Mouse (Mus musculus) heart, postnatal 0 days (tissue): ENCODE data around the gene Met. TPM values are rescaled to one million over a fixed set of nuclear protein-coding genes. Genes with fewer than 3 reads are reported as not detected.

Experiments used
- ATAC-seq: fragments of 200-750 bp; cut with Nextera tagmentation; 2 replicates; pipeline ENCODE4 v1.8.0; 2017; ENCODE audit warnings: low read depth, moderate number of reproducible peaks, moderate library complexity; ENCODE audit not compliant: insufficient read depth
- DNase-seq: peaks from one replicate; pipeline ENCODE4 v3.0.0-alpha.2; 2016; ENCODE audit warnings: low spot score
- H3K27ac ChIP-seq: fragments of 300-500 bp; sonication (generic); 2 replicates; pipeline ENCODE4 v1.5.1; 2014; ENCODE audit warnings: low read depth, mild to moderate bottlenecking
- H3K27me3 ChIP-seq: fragments of 300-500 bp; sonication (generic); 2 replicates; pipeline ENCODE4 v1.6.1; 2014; ENCODE audit warnings: low read length, mixed read lengths; ENCODE audit not compliant: control insufficient read depth, insufficient read depth
- H3K36me3 ChIP-seq: fragments of 300-500 bp; sonication (generic); replicated peaks from 2 replicates; pipeline ENCODE4 v1.6.1; 2014; ENCODE audit warnings: low read length, mixed read lengths; ENCODE audit not compliant: control insufficient read depth, insufficient read depth
- H3K4me1 ChIP-seq: fragments of 300-500 bp; sonication (generic); 2 replicates; pipeline ENCODE4 v1.6.1; 2014; ENCODE audit warnings: antibody characterized with exemption; ENCODE audit not compliant: control insufficient read depth, insufficient read depth
- H3K4me2 ChIP-seq: fragments of 300-500 bp; sonication (generic); 2 replicates; pipeline ENCODE4 v1.6.1; 2014; ENCODE audit warnings: low read depth, mild to moderate bottlenecking, low read length, moderate library complexity
- H3K4me3 ChIP-seq: fragments of 300-500 bp; sonication (generic); 2 replicates; pipeline ENCODE4 v1.5.1; 2014; ENCODE audit warnings: low read depth, low read length
- H3K9ac ChIP-seq: fragments of 300-500 bp; sonication (generic); replicated peaks from 2 replicates; pipeline ENCODE4 v1.6.1; 2014; ENCODE audit warnings: low read depth, low read length, mixed read lengths
- H3K9me3 ChIP-seq: fragments of 300-500 bp; sonication (generic); replicated peaks from 2 replicates; pipeline ENCODE4 v1.6.1; 2016; ENCODE audit warnings: low read length; ENCODE audit not compliant: control insufficient read depth
- CTCF ChIP-seq: IDR thresholded peaks from 2 replicates; pipeline ENCODE4 v1.5.1; 2016; ENCODE audit warnings: antibody characterized with exemption, control low read depth, low read depth
- EP300 ChIP-seq: IDR thresholded peaks from 2 replicates; pipeline ENCODE4 v1.6.1; 2016; ENCODE audit warnings: antibody characterized with exemption, low read depth
- WGBS: fragments of 180-500 bp; shearing (Covaris S2); extraction: QIAGEN DNeasy Blood & Tissue Kit; methylation state at CpG from one replicate; pipeline ENCODE4 v1.1.7; 2014; 5-methylcytosine and 5-hydroxymethylcytosine counted together
- polyA plus RNA-seq: library from polyadenylated mRNA; unstranded; fragments of >200 nt; fragmentation: Nextera tagmentation; extraction: Ambion mirVana; gene quantifications from 2 replicates; pipeline ENCODE4 v1.2.1, GENCODE M21; 2015
- total RNA-seq: library from RNA; depleted of rRNA; stranded (reverse); fragments of >200 nt; gene quantifications from 2 replicates; pipeline ENCODE4 v1.2.3, GENCODE M21; 2014; ENCODE audit warnings: low replicate concordance

Gene Met
- total and polyA plus RNA-seq, 2 experiments from 2014 or later = 0.61 to 2.7 TPM

DNA sequence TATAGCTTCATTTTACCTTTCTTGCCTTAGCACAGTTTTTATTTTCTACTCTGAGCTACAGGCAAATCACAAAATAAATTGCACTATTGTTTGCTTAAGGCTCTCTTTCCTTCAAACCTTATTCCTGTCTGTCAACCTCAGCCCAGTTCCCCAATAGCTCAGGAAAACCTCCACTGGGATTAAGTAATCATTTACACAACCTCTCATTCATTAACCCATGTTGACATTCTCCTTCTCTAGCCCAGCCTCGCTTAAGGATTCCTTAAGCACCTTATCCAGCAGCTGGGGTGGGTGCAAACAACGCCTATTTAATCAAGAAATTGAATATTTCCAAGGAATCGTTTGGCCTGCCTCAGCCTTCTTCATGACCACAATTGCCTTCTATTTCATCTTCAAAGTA is 40.1 kb downstream of the Met start:
- ATAC-seq (no peak), DNase-seq (no peak)
- H3K4me1 ChIP-seq = no peaks in the 10 kb centered on the region
- H3K4me3 ChIP-seq = no peak overlapping the region
- H3K9me3 ChIP-seq = no peaks in the 10 kb centered on the region
- no peaks in the 10 kb centered on the region for H3K36me3 ChIP-seq
- H3K27ac ChIP-seq = no peak overlapping the region
- TF ChIP-seq EP300 = no peak
- no peak for TF ChIP-seq CTCF
- no peak overlapping the region for H3K9ac ChIP-seq
- WGBS = 72% methylated on average over 3 of the region's 3 CpGs
- H3K4me2 ChIP-seq = no peak overlapping the region
- no peaks in the 10 kb centered on the region for H3K27me3 ChIP-seq

GRCm38 (mm10) chr6:17505530-17505929 is 41.9 kb downstream of the Met start:
- Histone ChIP-seq H3K4me3 (no peak overlapping the region), H3K9me3 (no peaks in the 10 kb centered on the region), H3K4me2 (no peak overlapping the region), H3K9ac (no peak overlapping the region), H3K27me3 (no peaks in the 10 kb centered on the region), H3K36me3 (no peaks in the 10 kb centered on the region), H3K4me1 (no peaks in the 10 kb centered on the region), H3K27ac (no peak overlapping the region)
- TF ChIP-seq CTCF = no peak
- no peak for TF ChIP-seq EP300
- no peak for ATAC-seq
- 68% methylated on average over 3 of the region's 3 CpGs for WGBS
- DNase-seq = no peak

- H3K36me3 ChIP-seq = no peaks in the 10 kb centered on the region
- H3K9me3 ChIP-seq = no peaks in the 10 kb centered on the region
- no peak overlapping the region for H3K27ac ChIP-seq
- no peak for DNase-seq
- no peak overlapping the region for H3K4me3 ChIP-seq
- H3K9ac ChIP-seq = no peak overlapping the region
- no peak for TF ChIP-seq EP300
- TF ChIP-seq CTCF = no peak
- ATAC-seq = no peak
- H3K27me3 ChIP-seq = no peaks in the 10 kb centered on the region
- no peaks in the 10 kb centered on the region for H3K4me1 ChIP-seq
- 86% methylated on average over 2 of the region's 2 CpGs for WGBS
- no peak overlapping the region for H3K4me2 ChIP-seq
Measured at GRCm38 (mm10) chr6:17506831-17507230, 43.2 kb downstream of the Met start.

- H3K4me1 ChIP-seq = no peaks in the 10 kb centered on the region
- no peaks in the 10 kb centered on the region for H3K9me3 ChIP-seq
- no peak overlapping the region for H3K4me2 ChIP-seq
- no peak overlapping the region for H3K4me3 ChIP-seq
- H3K27me3 ChIP-seq = no peaks in the 10 kb centered on the region
- no peaks in the 10 kb centered on the region for H3K36me3 ChIP-seq
- ATAC-seq (no peak), DNase-seq (no peak)
- H3K9ac ChIP-seq = no peak overlapping the region
- H3K27ac ChIP-seq = no peak overlapping the region
- no peak for TF ChIP-seq CTCF
- no peak for TF ChIP-seq EP300
- WGBS = 46% methylated on average over 5 of the region's 5 CpGs
Measured at GRCm38 (mm10) chr6:17508184-17508583, 44.6 kb downstream of the Met start.

DNA sequence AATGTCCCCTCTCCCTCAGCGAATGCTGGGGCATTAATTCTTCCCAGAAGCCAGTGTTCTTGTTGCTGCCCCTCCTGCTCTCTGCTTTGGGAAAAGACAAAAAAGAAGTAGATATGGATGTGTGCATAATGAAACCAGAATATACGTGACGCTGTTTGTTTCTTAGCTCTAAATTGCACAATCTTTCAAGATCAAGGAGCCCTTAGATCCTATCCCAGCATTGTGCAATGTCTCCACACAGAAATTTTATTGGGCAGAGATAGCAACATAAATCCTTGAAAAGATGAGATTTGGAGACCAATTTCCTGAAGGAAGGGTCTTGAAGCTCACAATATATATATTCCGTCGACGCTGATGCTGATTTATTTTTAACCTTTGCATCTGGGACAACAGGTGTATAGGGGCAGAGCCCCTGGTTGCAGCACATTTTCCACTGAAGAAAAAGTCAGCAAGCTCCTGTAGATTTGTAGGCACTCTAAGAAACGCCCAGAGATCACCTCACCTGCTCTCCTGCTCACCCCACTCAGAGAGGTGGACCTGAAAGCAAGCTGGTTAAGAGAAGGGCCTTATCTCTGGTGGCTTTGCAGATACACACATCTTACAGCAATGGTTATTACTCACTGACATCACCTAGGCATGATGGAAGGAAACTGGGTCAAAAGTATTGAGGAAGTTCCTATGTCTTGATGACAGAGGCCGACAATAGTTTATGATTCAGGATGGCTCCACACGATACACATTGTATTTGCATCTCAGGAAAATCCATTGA is 45.2 kb downstream of the Met start:
- WGBS = 78% methylated on average over 9 of the region's 9 CpGs
- no peak for ATAC-seq
- no peak for TF ChIP-seq EP300
- no peak for TF ChIP-seq CTCF
- Histone ChIP-seq H3K4me3 (no peak overlapping the region), H3K9ac (no peak overlapping the region), H3K27ac (no peak overlapping the region), H3K4me1 (no peaks in the 10 kb centered on the region), H3K36me3 (no peaks in the 10 kb centered on the region), H3K4me2 (no peak overlapping the region), H3K27me3 (no peaks in the 10 kb centered on the region), H3K9me3 (no peaks in the 10 kb centered on the region)
- DNase-seq = no peak

GRCm38 (mm10) chr6:17513381-17513780 is 49.8 kb downstream of the Met start:
- Histone ChIP-seq H3K4me3 (no peak overlapping the region), H3K27ac (no peak overlapping the region), H3K36me3 (no peaks in the 10 kb centered on the region), H3K4me2 (no peak overlapping the region), H3K27me3 (no peaks in the 10 kb centered on the region), H3K9me3 (no peaks in the 10 kb centered on the region), H3K4me1 (0 out of 2 replicates have a peak, but pooled peaks cover 3% of the 10 kb centered on the region), H3K9ac (no peak overlapping the region)
- 90% methylated on average over 15 of the region's 15 CpGs for WGBS
- TF ChIP-seq EP300 (no peak), CTCF (no peak)
- no peak for ATAC-seq
- DNase-seq = no peak
